Mouse (Mus musculus) myocyte (in vitro differentiated cells): ENCODE measurements around the gene Tfpi.

ENCODE experiments used
- CEBPB ChIP-seq: IDR thresholded peaks from 2 replicates; pipeline ENCODE4 v1.6.1; 2011; ENCODE audit warnings: mild to moderate bottlenecking, moderate library complexity; ENCODE audit not compliant: poor library complexity, insufficient read depth, severe bottlenecking
- E2F4 ChIP-seq: IDR thresholded peaks from one replicate; pipeline ENCODE4 v1.6.1; 2011; ENCODE audit warnings: mild to moderate bottlenecking, control low read depth, moderate library complexity; ENCODE audit not compliant: insufficient read depth
- MAX ChIP-seq: IDR thresholded peaks from one replicate; pipeline ENCODE4 v1.6.1; 2011; ENCODE audit warnings: low read depth, mild to moderate bottlenecking, control low read depth
- MYOD1 ChIP-seq, 3 experiments: IDR thresholded peaks; one replicate each; pipeline ENCODE4 v1.6.1; 2011; ENCODE audit warnings: control low read depth in 2 of 3, low read depth in 2 of 3, mild to moderate bottlenecking in 2 of 3, moderate library complexity in 1 of 3; ENCODE audit not compliant: insufficient read length in 2 of 3, control insufficient read depth in 1 of 3
- MYOG ChIP-seq, 3 experiments: IDR thresholded peaks; one replicate each; pipeline ENCODE4 v1.6.1; 2011; ENCODE audit warnings: control low read depth in 2 of 3, low read depth in 2 of 3, mild to moderate bottlenecking in 2 of 3; ENCODE audit not compliant: insufficient read length in 2 of 3, control insufficient read depth in 1 of 3, insufficient read depth in 1 of 3
- POLR2A ChIP-seq: IDR thresholded peaks from one replicate; pipeline ENCODE4 v1.6.1; 2011; ENCODE audit warnings: low read depth, mild to moderate bottlenecking, control low read depth, moderate library complexity; ENCODE audit not compliant: insufficient read length
- POLR2AphosphoS2 ChIP-seq: IDR thresholded peaks from one replicate; pipeline ENCODE4 v1.6.1; 2011; ENCODE audit warnings: low read depth, control low read depth; ENCODE audit not compliant: insufficient read length
- REST ChIP-seq: IDR thresholded peaks from one replicate; pipeline ENCODE4 v1.6.1; 2011; ENCODE audit warnings: mild to moderate bottlenecking, control low read depth, moderate library complexity; ENCODE audit not compliant: insufficient read depth, insufficient read length
- TCF12 ChIP-seq: IDR thresholded peaks from one replicate; pipeline ENCODE4 v1.6.1; 2011; ENCODE audit warnings: mild to moderate bottlenecking, control low read depth; ENCODE audit not compliant: poor library complexity, insufficient read depth, severe bottlenecking
- USF1 ChIP-seq: IDR thresholded peaks from one replicate; pipeline ENCODE4 v1.6.1; 2011; ENCODE audit warnings: low read depth, mild to moderate bottlenecking, control low read depth, moderate library complexity

DNA sequence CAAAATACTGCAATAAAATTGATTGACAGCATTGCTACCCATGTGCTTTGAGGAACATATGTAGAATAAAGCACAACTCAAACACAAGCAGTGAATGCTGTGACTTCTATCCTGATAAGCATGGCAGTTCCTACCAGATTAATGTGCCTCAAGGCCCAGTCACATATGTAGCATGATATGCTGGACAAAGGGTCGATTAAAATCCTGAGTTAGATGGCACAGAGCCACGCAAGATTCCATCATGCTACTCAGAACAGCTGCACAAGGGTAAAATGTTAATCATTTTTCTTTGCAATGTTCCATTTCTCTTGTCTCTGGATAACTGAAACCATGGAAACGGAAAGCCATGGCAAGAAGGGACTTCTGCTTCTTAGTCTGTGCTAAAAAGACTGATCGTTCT lies 80.0 kb downstream of the Tfpi start:
- TF ChIP-seq USF1 (no peak), POLR2A (no peak), CEBPB (no peak), REST (no peak), TCF12 (no peak), MAX (no peak), POLR2AphosphoS2 (no peak), MYOD1 (IDR thresholded peaks at IDR 0.05; ENCODE audit: control insufficient read depth in 1 of 3, insufficient read length in 2 of 3, low read depth in 2 of 3) (no peak), E2F4 (no peak), MYOG (IDR thresholded peaks at IDR 0.05; ENCODE audit: control insufficient read depth in 1 of 3, insufficient read depth in 1 of 3, insufficient read length in 2 of 3, low read depth in 2 of 3) (no peak)
